ENCODE assay signal across 7 mouse cellular contexts in genomic region chr14:122902884-122903283, GRCm38 (mm10). TPM values are rescaled to one million over a fixed set of nuclear protein-coding genes. Genes with fewer than 3 reads are reported as not detected.
DNase-seq lines count a peak whose midpoint lies in the region; ATAC-seq and TF ChIP-seq lines count a peak whose summit lies in the region.

No protein-coding gene starts in this region.

- H3K79me2 ChIP-seq in heart, adult 2 months (replicated peaks; ENCODE audit: control insufficient read depth, insufficient read depth, low read length): no peaks in the 10 kb centered on the region

- peaks cover 7% of the 10 kb centered on the region for H3K4me1 ChIP-seq in heart, adult 2 months (ENCODE audit: control insufficient read depth, insufficient read depth, low read length)
- peaks cover 11% of the 10 kb centered on the region for H3K4me1 ChIP-seq in kidney, embryonic 16.5 days (ENCODE audit: insufficient read depth, low read length)
- H3K4me1 ChIP-seq in lung, embryonic 15.5 days: peaks cover 27% of the 10 kb centered on the region

- intact Hi-C loops in heart, adult 2 months (cut with DNase I): no loop called here

- peak; percentile 76 for DNase-seq in 3T3-L1 (ENCODE audit: low read depth, low spot score)
- DNase-seq in CD4-positive helper T cell, adult 2 months (ENCODE audit: low read depth, low spot score): peak; percentile 15
- peak; percentile 93 to 97 for DNase-seq in cerebellum, postnatal 14 days
- DNase-seq in heart, adult 2 months: peak; percentile 77 to 84
- peak; percentile 52 for DNase-seq in urinary bladder, adult 2 months (ENCODE audit: low spot score)

- peaks cover 6% of the 10 kb centered on the region for H3K36me3 ChIP-seq in heart, adult 2 months (ENCODE audit: control insufficient read depth, insufficient read depth, low read length)
- no peaks in the 10 kb centered on the region for H3K36me3 ChIP-seq in kidney, embryonic 16.5 days (ENCODE audit: insufficient read depth, low read length)
- no peaks in the 10 kb centered on the region for H3K36me3 ChIP-seq in lung, embryonic 15.5 days

- WGBS in heart, adult 2 months: 38% methylated on average over 4 of the region's 4 CpGs
- 40% methylated on average over 4 of the region's 4 CpGs for WGBS in kidney, embryonic 16.5 days
- WGBS in lung, embryonic 15.5 days: 39% methylated on average over 4 of the region's 4 CpGs

- H3K9ac ChIP-seq in heart, adult 2 months (ENCODE audit: low read depth, low read length): no peak overlapping the region
- H3K9ac ChIP-seq in kidney, embryonic 16.5 days (replicated peaks; ENCODE audit: low read length): no peak overlapping the region
- H3K9ac ChIP-seq in lung, embryonic 15.5 days: no peak overlapping the region

- no peak overlapping the region for H3K4me3 ChIP-seq in heart, adult 2 months
- no peak overlapping the region for H3K4me3 ChIP-seq in kidney, embryonic 16.5 days (ENCODE audit: low read length)
- H3K4me3 ChIP-seq in lung, embryonic 15.5 days: no peak overlapping the region

- no peak overlapping the region for H3K27ac ChIP-seq in heart, adult 2 months
- peak overlapping the region; percentile 87 for H3K27ac ChIP-seq in kidney, embryonic 16.5 days (ENCODE audit: low read length)
- H3K27ac ChIP-seq in lung, embryonic 15.5 days: 0 out of 2 replicates have a peak overlapping the region, but pooled peaks have one; percentile 53

- TF ChIP-seq EP300 in heart, adult 2 months (IDR thresholded peaks at IDR 0.05; ENCODE audit: insufficient read depth, low read depth, low read length): peak; percentile 84

- no peaks in the 10 kb centered on the region for H3K27me3 ChIP-seq in heart, adult 2 months (ENCODE audit: control insufficient read depth, insufficient read depth, low read length)
- no peaks in the 10 kb centered on the region for H3K27me3 ChIP-seq in kidney, embryonic 16.5 days (ENCODE audit: insufficient read depth, low read length)
- no peaks in the 10 kb centered on the region for H3K27me3 ChIP-seq in lung, embryonic 15.5 days

- H3K4me2 ChIP-seq in kidney, embryonic 16.5 days (replicated peaks; ENCODE audit: low read depth, low read length): no peak overlapping the region
- H3K4me2 ChIP-seq in lung, embryonic 15.5 days: no peak overlapping the region

- TF ChIP-seq POLR2A in heart, adult 2 months (IDR thresholded peaks at IDR 0.05; ENCODE audit: insufficient read depth, low read depth, low read length): 0 out of 2 replicates have a peak, but pooled peaks have one; percentile 20

- peak; percentile 78 for ATAC-seq in kidney, embryonic 16.5 days (ENCODE audit: low FRiP score, low TSS enrichment)
- ATAC-seq in lung, embryonic 15.5 days (ENCODE audit: borderline replicate concordance, extremely low read depth, low FRiP score, low TSS enrichment): peak; percentile 90

- peaks cover 1% of the 10 kb centered on the region; the same call in 1 of the 2 replicates for H3K9me3 ChIP-seq in kidney, embryonic 16.5 days (ENCODE audit: low read length)
- H3K9me3 ChIP-seq in lung, embryonic 15.5 days: no peaks in the 10 kb centered on the region

- peak; percentile 75 for TF ChIP-seq CTCF in heart, adult 2 months (IDR thresholded peaks at IDR 0.05)

RNA-seq across cellular contexts. Expression of gene Ggact, which starts 10.7 kb away (rescaled TPM):
- 10 to 100 TPM; 22.5 to 25.6 TPM for total RNA-seq in heart, adult 2 months (2021)
- polyA plus RNA-seq in heart, adult 2 months (2012; rRNA removed): 27.1 and 40.9 TPM in 2 replicates
- polyA plus RNA-seq in kidney, embryonic 16.5 days (2015; fragmentation: Nextera tagmentation; extraction: Ambion mirVana): 19.2 and 20.5 TPM in 2 replicates
- polyA plus RNA-seq in lung, embryonic 15.5 days (2015; fragmentation: Nextera tagmentation; extraction: Ambion mirVana): 14.1 and 14.7 TPM in 2 replicates
- 42.3 and 43.4 TPM in 2 replicates for polyA plus RNA-seq in urinary bladder, adult 2 months (2012; rRNA removed)

Comparison
In these comparisons a context has a peak if more than half of its experiments do, and no peak if none do; other contexts are left out.
1. DNase-seq: peak in every context shown above with its lines; median percentile 95 in cerebellum, postnatal 14 days; 80 in heart, adult 2 months; 76 in 3T3-L1; 52 in urinary bladder, adult 2 months; 15 in CD4-positive helper T cell, adult 2 months.